Mouse (Mus musculus) hindbrain, embryonic 14.5 days (tissue): ENCODE results near the gene Pgam1. TPM values are rescaled to one million over a fixed set of nuclear protein-coding genes. Genes with fewer than 3 reads are reported as not detected.

Experiments
- ATAC-seq: fragments of 200-750 bp; cut with Nextera tagmentation; 2 replicates; pipeline ENCODE4 v1.8.0; 2017; ENCODE audit warnings: moderate number of reproducible peaks, mild to moderate bottlenecking, moderate TSS enrichment, moderate library complexity; ENCODE audit not compliant: low FRiP score
- DNase-seq: peaks from one replicate; pipeline ENCODE4 v3.0.0-alpha.2; 2015; ENCODE audit warnings: low spot score
- H3K27ac ChIP-seq: fragments of 300-500 bp; sonication (generic); 2 replicates; pipeline ENCODE4 v1.5.1; 2014; ENCODE audit warnings: mild to moderate bottlenecking, moderate library complexity
- H3K27me3 ChIP-seq: fragments of 300-500 bp; sonication (generic); 2 replicates; pipeline ENCODE4 v1.6.1; 2014; ENCODE audit warnings: mild to moderate bottlenecking, low read length, mixed read lengths; ENCODE audit not compliant: control insufficient read depth, insufficient read depth
- H3K36me3 ChIP-seq: fragments of 300-500 bp; sonication (generic); replicated peaks from 2 replicates; pipeline ENCODE4 v1.6.1; 2014; ENCODE audit not compliant: control insufficient read depth, insufficient read depth
- H3K4me1 ChIP-seq: fragments of 300-500 bp; sonication (generic); replicated peaks from 2 replicates; pipeline ENCODE4 v1.6.1; 2014; ENCODE audit warnings: antibody characterized with exemption, low read length, mixed read lengths; ENCODE audit not compliant: control insufficient read depth, insufficient read depth
- H3K4me2 ChIP-seq: fragments of 300-500 bp; sonication (generic); replicated peaks from 2 replicates; pipeline ENCODE4 v1.6.1; 2014; ENCODE audit warnings: mild to moderate bottlenecking, moderate library complexity
- H3K4me3 ChIP-seq: fragments of 300-500 bp; sonication (generic); replicated peaks from 2 replicates; pipeline ENCODE4 v1.5.1; 2014; ENCODE audit warnings: mild to moderate bottlenecking, low read length
- H3K9ac ChIP-seq: fragments of 300-500 bp; sonication (generic); 2 replicates; pipeline ENCODE4 v1.6.1; 2014
- H3K9me3 ChIP-seq: fragments of 300-500 bp; sonication (generic); 2 replicates; pipeline ENCODE4 v1.6.1; 2016; ENCODE audit warnings: low read length; ENCODE audit not compliant: control insufficient read depth
- WGBS: fragments of 180-500 bp; shearing (Covaris S2); extraction: QIAGEN DNeasy Blood & Tissue Kit; methylation state at CpG from one replicate; pipeline ENCODE4 v1.1.7; 2014; 5-methylcytosine and 5-hydroxymethylcytosine counted together
- polyA plus RNA-seq: library from polyadenylated mRNA; unstranded; fragments of >200 nt; fragmentation: Nextera tagmentation; extraction: Ambion mirVana; gene quantifications from 2 replicates; pipeline ENCODE4 v1.2.1, GENCODE M21; 2014

Gene Pgam1
- polyA plus RNA-seq, 1 experiment from 2014 or later, result 498 TPM

DNA sequence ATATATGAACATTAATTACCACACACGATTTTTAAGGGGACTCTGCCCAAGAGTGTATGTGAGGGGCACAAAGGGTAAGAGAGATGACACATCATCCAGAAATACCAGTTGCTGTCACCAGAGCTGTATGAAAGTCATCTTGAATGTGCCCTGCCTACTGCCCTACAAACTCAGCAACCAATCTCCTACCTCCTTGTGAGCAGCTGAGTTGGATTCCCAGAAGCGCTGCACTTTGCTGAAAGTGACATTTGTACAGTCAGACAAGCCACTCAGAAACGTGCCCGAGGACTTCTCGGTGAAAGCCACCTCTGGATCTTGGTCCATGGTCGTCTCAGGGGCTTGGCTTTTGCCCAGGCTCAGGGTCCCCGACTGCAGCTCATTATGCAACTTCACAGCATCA, 16.8 kb upstream of the Pgam1 start:
- no peak for ATAC-seq
- Histone ChIP-seq H3K27ac (no peak overlapping the region), H3K4me3 (peak overlapping the region; percentile 76), H3K9me3 (no peaks in the 10 kb centered on the region), H3K4me2 (peak overlapping the region; percentile 90), H3K9ac (peak overlapping the region; percentile 62), H3K4me1 (peaks cover 17% of the 10 kb centered on the region), H3K27me3 (no peaks in the 10 kb centered on the region), H3K36me3 (peaks cover 21% of the 10 kb centered on the region)
- DNase-seq, result no peak
- WGBS, result 51% methylated on average over 7 of the region's 7 CpGs

GRCm38 (mm10) chr19:41895460-41896318, 16.0 kb upstream of the Pgam1 start, which contains the start of gene Rrp12:
Gene Rrp12 (minus strand): TSS chr19:41896173.
- Histone ChIP-seq H3K4me1 (peaks cover 17% of the 10 kb centered on the region), H3K27me3 (no peaks in the 10 kb centered on the region), H3K36me3 (peaks cover 14% of the 10 kb centered on the region), H3K9ac (peak within 1 kb of the TSS; percentile 62), H3K4me3 (peak within 1 kb of the TSS; percentile 76), H3K9me3 (no peaks in the 10 kb centered on the region), H3K27ac (peak within 1 kb of the TSS; percentile 29; the same call in 1 of the 2 replicates), H3K4me2 (peak within 1 kb of the TSS; percentile 90)
- peak; percentile 96 for ATAC-seq
- DNase-seq, result peak; percentile 98
- 1% methylated on average over 46 of the region's 46 CpGs for WGBS

- 17% methylated on average over 18 of the region's 18 CpGs for WGBS
- peak overlapping the region; percentile 76 for H3K4me3 ChIP-seq
- H3K36me3 ChIP-seq, result peaks cover 8% of the 10 kb centered on the region
- DNase-seq, result no peak
- no peaks in the 10 kb centered on the region for H3K9me3 ChIP-seq
- H3K9ac ChIP-seq, result peak overlapping the region; percentile 53
- no peak overlapping the region for H3K27ac ChIP-seq
- H3K4me1 ChIP-seq, result peaks cover 17% of the 10 kb centered on the region
- ATAC-seq, result peak; percentile 25; the same call in 1 of the 2 replicates
- H3K27me3 ChIP-seq, result no peaks in the 10 kb centered on the region
- peak overlapping the region; percentile 90 for H3K4me2 ChIP-seq
These were observed 15.4 kb upstream of the Pgam1 start for GRCm38 (mm10) chr19:41896319-41896711.

- H3K36me3 ChIP-seq, result no peaks in the 10 kb centered on the region
- ATAC-seq (no peak), DNase-seq (peak; percentile 57)
- no peak overlapping the region for H3K4me3 ChIP-seq
- H3K27me3 ChIP-seq, result no peaks in the 10 kb centered on the region
- no peak overlapping the region for H3K4me2 ChIP-seq
- no peak overlapping the region for H3K9ac ChIP-seq
- WGBS, result 51% methylated on average over 4 of the region's 4 CpGs
- H3K9me3 ChIP-seq, result no peaks in the 10 kb centered on the region
- H3K4me1 ChIP-seq, result peaks cover 17% of the 10 kb centered on the region
- no peak overlapping the region for H3K27ac ChIP-seq
These were observed 12.9 kb upstream of the Pgam1 start for GRCm38 (mm10) chr19:41898860-41899259.

DNA sequence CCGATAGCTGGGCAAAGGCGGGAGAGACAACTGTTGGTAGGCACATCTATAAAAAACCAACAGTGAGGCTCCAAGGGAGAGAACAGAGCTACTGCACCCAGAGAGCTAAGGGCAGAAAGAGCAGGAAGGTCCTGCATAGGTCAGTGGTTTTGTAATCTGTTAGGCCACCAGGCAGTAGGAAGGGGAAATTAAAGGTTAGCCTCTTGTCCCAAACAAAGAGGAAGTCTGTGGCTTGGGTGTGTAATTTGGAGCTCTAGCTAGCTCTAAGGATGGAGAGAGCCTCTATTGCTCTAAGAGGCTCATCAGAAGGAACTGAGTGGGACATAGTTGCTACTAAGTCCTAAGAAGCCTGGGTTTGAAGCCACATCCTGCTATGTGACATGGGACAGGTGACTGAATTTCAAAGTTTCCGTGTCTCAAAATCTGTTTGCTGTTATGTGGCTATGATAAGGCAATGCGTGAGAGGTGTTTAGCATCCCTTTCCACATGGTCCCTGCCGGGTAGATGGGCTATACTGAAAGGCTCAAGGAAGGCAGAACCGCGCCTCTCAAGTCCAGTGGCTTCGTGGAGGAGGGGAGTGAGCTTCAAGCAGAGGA, 11.1 kb upstream of the Pgam1 start:
- Histone ChIP-seq H3K9ac (no peak overlapping the region), H3K36me3 (no peaks in the 10 kb centered on the region), H3K4me3 (no peak overlapping the region), H3K4me1 (peaks cover 6% of the 10 kb centered on the region; the same call in 1 of the 2 replicates), H3K9me3 (no peaks in the 10 kb centered on the region), H3K4me2 (no peak overlapping the region), H3K27me3 (no peaks in the 10 kb centered on the region), H3K27ac (no peak overlapping the region)
- DNase-seq, result no peak
- 88% methylated on average over 8 of the region's 8 CpGs for WGBS
- no peak for ATAC-seq

DNA sequence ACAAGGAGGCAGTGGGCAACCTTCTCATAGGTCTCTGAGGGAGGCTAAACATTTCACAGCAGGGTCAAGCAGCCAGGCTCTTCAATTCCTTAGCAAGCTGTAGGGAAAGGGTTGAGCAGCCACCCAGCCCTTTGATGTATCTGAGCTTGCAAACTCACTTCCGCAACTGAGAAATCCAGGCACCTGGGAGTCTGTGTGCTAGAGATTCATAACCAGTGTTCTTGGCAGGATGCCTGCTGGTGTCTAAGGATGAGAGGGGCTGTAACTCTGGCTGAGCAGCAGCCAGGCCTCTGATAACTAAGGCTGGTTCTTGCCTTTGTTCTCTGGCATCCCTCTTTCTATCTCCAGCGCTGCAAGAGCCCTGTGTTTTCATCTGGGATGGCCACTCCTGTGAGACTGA, 10.0 kb upstream of the Pgam1 start:
- 51% methylated on average over 2 of the region's 2 CpGs for WGBS
- Histone ChIP-seq H3K4me2 (no peak overlapping the region), H3K27ac (no peak overlapping the region), H3K36me3 (no peaks in the 10 kb centered on the region), H3K9me3 (no peaks in the 10 kb centered on the region), H3K4me1 (peaks cover 3% of the 10 kb centered on the region; the same call in 1 of the 2 replicates), H3K9ac (no peak overlapping the region), H3K27me3 (no peaks in the 10 kb centered on the region), H3K4me3 (no peak overlapping the region)
- DNase-seq (no peak), ATAC-seq (no peak)

GRCm38 (mm10) chr19:41902848-41903593, 8.7 kb upstream of the Pgam1 start:
- H3K27me3 ChIP-seq, result no peaks in the 10 kb centered on the region
- no peak for DNase-seq

DNA sequence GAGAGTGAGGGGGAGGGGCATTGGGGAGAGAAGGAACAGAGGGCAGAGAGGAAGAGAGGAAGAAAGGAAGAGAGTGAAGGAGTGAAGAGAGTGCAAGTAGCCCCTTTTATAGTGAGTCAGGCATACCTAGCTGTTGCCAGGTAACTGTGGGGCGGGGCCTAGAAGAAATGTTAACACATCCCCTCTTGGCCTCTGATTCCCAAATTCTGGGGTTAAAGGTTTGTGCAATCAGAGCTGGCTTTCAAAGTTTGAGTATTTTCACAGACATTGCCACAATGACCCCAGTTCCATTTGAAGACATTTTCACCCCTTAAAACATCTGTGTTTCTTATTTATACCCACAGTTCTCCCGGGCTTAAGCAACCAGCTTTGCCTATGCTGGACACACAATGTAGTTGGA, 6.5 kb upstream of the Pgam1 start:
- no peak overlapping the region for H3K4me3 ChIP-seq
- H3K4me1 ChIP-seq, result no peaks in the 10 kb centered on the region
- no peak overlapping the region for H3K27ac ChIP-seq
- DNase-seq (no peak), ATAC-seq (no peak)
- 83% methylated on average over 2 of the region's 2 CpGs for WGBS
- H3K9me3 ChIP-seq, result no peaks in the 10 kb centered on the region
- H3K36me3 ChIP-seq, result no peaks in the 10 kb centered on the region
- no peaks in the 10 kb centered on the region for H3K27me3 ChIP-seq
- H3K4me2 ChIP-seq, result no peak overlapping the region
- no peak overlapping the region for H3K9ac ChIP-seq

More at GRCm38 (mm10) chr19:41902848-41903593, 8.7 kb upstream of the Pgam1 start:
- no peaks in the 10 kb centered on the region for H3K9me3 ChIP-seq
- no peak for ATAC-seq
- no peaks in the 10 kb centered on the region for H3K4me1 ChIP-seq
- whole genome bisulfite sequencing, result 91% methylated on average over 10 of the region's 10 CpGs
- H3K4me3 ChIP-seq, result no peak overlapping the region
- H3K9ac ChIP-seq, result no peak overlapping the region
- no peak overlapping the region for H3K4me2 ChIP-seq
- no peak overlapping the region for H3K27ac ChIP-seq
- no peaks in the 10 kb centered on the region for H3K36me3 ChIP-seq
